Mouse (Mus musculus): ENCODE measurements around the gene Gm28374.

DNA sequence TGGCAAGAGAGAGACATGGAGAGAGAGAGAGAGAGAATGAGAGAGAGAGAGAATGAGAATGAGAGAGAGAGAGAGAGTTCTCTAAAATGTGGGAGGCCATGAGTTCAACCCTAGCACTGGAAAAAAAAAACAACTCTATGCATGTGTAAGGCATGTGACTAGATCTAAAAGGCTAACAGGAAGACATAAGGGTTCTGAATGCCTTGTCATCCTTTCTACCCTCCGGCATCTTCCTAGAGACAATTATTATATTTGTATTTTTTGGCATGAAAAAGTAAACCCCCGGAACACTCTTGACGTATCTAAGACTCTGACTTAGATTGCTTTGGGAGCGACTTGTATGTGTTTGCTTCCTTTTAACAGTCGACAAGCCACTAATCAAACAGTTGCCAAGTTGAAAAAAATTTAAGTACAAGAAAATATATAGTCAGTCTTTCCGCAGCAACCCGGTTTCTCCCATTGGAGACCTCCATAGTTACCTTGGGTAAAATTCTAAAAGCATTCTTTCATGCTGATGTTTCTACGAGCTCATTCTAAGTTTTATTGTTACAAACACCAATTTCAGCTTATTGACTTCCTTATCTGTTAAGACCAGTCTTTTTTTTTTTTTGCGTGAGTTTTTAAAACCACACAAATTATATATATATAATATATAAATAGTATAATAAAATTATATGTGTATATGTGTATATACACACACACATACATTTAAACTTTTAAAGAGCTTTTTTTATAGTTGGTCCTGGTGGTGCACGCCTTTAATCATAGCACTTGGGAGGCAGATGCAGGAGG, 44.9 kb upstream of the Gm28374 start:
- TF ChIP-seq POLR2A (IDR thresholded peaks at IDR 0.05; ENCODE audit: borderline replicate concordance, control insufficient read depth, low read depth, low read length) (no peak), CTCF (IDR thresholded peaks at IDR 0.05; ENCODE audit: control insufficient read depth, insufficient read depth, low read length) (no peak)
